13 mouse cellular contexts compared by ENCODE assay signal in genomic region chr11:75280435-75281001, GRCm38 (mm10).
A peak's percentile ranks its signal among the peaks of the same experiment; 100 is the strongest.
DNase-seq lines count a peak whose midpoint lies in the region; ATAC-seq and TF ChIP-seq lines count a peak whose summit lies in the region.
"Had no signal": no experiment of that assay in that cellular context is flagged by ENCODE, and none has a peak within 500 bp of the region (broad histone marks: within the 10 kb centered on the region; RNA-seq: fewer than 3 reads in every experiment).

No protein-coding gene starts in this region.

- no peaks in the 10 kb centered on the region for H3K9me3 ChIP-seq in midbrain, embryonic 10.5 days (replicated peaks)
- H3K9me3 ChIP-seq in midbrain, postnatal 0 days (ENCODE audit: low read length), result no peaks in the 10 kb centered on the region
- H3K9me3 ChIP-seq in hindbrain, embryonic 14.5 days (ENCODE audit: control insufficient read depth, low read length), result no peaks in the 10 kb centered on the region
- H3K9me3 ChIP-seq in midbrain, embryonic 15.5 days, result no peaks in the 10 kb centered on the region
- H3K9me3 ChIP-seq: limb, embryonic 13.5 days had no signal

- H3K27ac ChIP-seq in midbrain, embryonic 10.5 days (replicated peaks), result peak overlapping the region; percentile 81
- H3K27ac ChIP-seq in midbrain, postnatal 0 days (ENCODE audit: low read depth, low read length), result no peak overlapping the region
- H3K27ac ChIP-seq in hindbrain, embryonic 14.5 days, result peak overlapping the region; percentile 63; the same call in 1 of the 2 replicates
- peak overlapping the region; percentile 35 for H3K27ac ChIP-seq in midbrain, embryonic 15.5 days
- H3K27ac ChIP-seq: limb, embryonic 13.5 days had no signal

- H3K27me3 ChIP-seq in midbrain, embryonic 10.5 days (ENCODE audit: low read depth, poor library complexity, severe bottlenecking), result peaks cover 49% of the 10 kb centered on the region
- no peaks in the 10 kb centered on the region for H3K27me3 ChIP-seq in midbrain, postnatal 0 days (ENCODE audit: insufficient read depth, low read length)
- peaks cover 18% of the 10 kb centered on the region; the same call in 1 of the 2 replicates for H3K27me3 ChIP-seq in hindbrain, embryonic 14.5 days (ENCODE audit: control insufficient read depth, insufficient read depth, low read length)
- H3K27me3 ChIP-seq in midbrain, embryonic 15.5 days (replicated peaks), result no peaks in the 10 kb centered on the region

- WGBS in midbrain, embryonic 10.5 days, result 42% methylated on average over 5 of the region's 5 CpGs
- 50% methylated on average over 5 of the region's 5 CpGs for WGBS in midbrain, postnatal 0 days
- WGBS in hindbrain, embryonic 14.5 days, result 37% methylated on average over 5 of the region's 5 CpGs
- 41% methylated on average over 5 of the region's 5 CpGs for WGBS in midbrain, embryonic 15.5 days

- H3K4me1 ChIP-seq in midbrain, embryonic 10.5 days, result peaks cover 65% of the 10 kb centered on the region
- H3K4me1 ChIP-seq in midbrain, postnatal 0 days (ENCODE audit: insufficient read depth, low read length), result peaks cover 24% of the 10 kb centered on the region
- H3K4me1 ChIP-seq in hindbrain, embryonic 14.5 days (replicated peaks; ENCODE audit: control insufficient read depth, insufficient read depth, low read length), result peaks cover 47% of the 10 kb centered on the region
- peaks cover 53% of the 10 kb centered on the region for H3K4me1 ChIP-seq in midbrain, embryonic 15.5 days

- no peak for DNase-seq in frontal cortex, postnatal 10 days (ENCODE audit: low spot score in 2 of 2)
- no peak for DNase-seq in midbrain, embryonic 10.5 days (ENCODE audit: low spot score)
- no peak for DNase-seq in midbrain, postnatal 0 days (ENCODE audit: low spot score)
- no peak for DNase-seq in hindbrain, embryonic 14.5 days (ENCODE audit: low spot score)
- no peak for DNase-seq in right cerebral cortex, postnatal 4 days
- no peak for DNase-seq in spleen, adult 18-20 months
- DNase-seq: adrenal gland, postnatal 25 days; kidney, postnatal 14 days; layer of hippocampus, postnatal 36 days; lung, embryonic 14.5 days had no signal

- no peaks in the 10 kb centered on the region for H3K36me3 ChIP-seq in midbrain, embryonic 10.5 days
- H3K36me3 ChIP-seq in midbrain, postnatal 0 days (ENCODE audit: insufficient read depth, low read length), result no peaks in the 10 kb centered on the region
- H3K36me3 ChIP-seq in hindbrain, embryonic 14.5 days (replicated peaks; ENCODE audit: control insufficient read depth, insufficient read depth), result no peaks in the 10 kb centered on the region
- H3K36me3 ChIP-seq in midbrain, embryonic 15.5 days (replicated peaks), result no peaks in the 10 kb centered on the region
- H3K36me3 ChIP-seq: limb, embryonic 13.5 days had no signal

- H3K4me3 ChIP-seq in midbrain, embryonic 10.5 days, result no peak overlapping the region
- no peak overlapping the region for H3K4me3 ChIP-seq in midbrain, postnatal 0 days (ENCODE audit: low read depth, low read length)
- H3K4me3 ChIP-seq in hindbrain, embryonic 14.5 days (replicated peaks; ENCODE audit: low read length), result no peak overlapping the region
- H3K4me3 ChIP-seq in midbrain, embryonic 15.5 days, result no peak overlapping the region
- H3K4me3 ChIP-seq: limb, embryonic 13.5 days had no signal

- H3K9ac ChIP-seq in midbrain, postnatal 0 days (replicated peaks; ENCODE audit: low read length, poor library complexity, severe bottlenecking), result no peak overlapping the region
- no peak overlapping the region for H3K9ac ChIP-seq in hindbrain, embryonic 14.5 days
- no peak overlapping the region for H3K9ac ChIP-seq in midbrain, embryonic 15.5 days
- H3K9ac ChIP-seq: lung, embryonic 14.5 days had no signal

- TF ChIP-seq CTCF in midbrain, postnatal 0 days (IDR thresholded peaks at IDR 0.05), result no peak

- no peak overlapping the region for H3K4me2 ChIP-seq in midbrain, postnatal 0 days (ENCODE audit: low read depth, low read length, poor library complexity, severe bottlenecking)
- no peak overlapping the region for H3K4me2 ChIP-seq in hindbrain, embryonic 14.5 days (replicated peaks)
- H3K4me2 ChIP-seq in midbrain, embryonic 15.5 days, result no peak overlapping the region
- H3K4me2 ChIP-seq: lung, embryonic 14.5 days had no signal

- peak; percentile 17; the same call in 1 of the 2 replicates for ATAC-seq in frontal cortex, adult (ENCODE audit: low TSS enrichment)
- no peak for ATAC-seq in midbrain, postnatal 0 days (ENCODE audit: low FRiP score)
- no peak for ATAC-seq in hindbrain, embryonic 14.5 days (ENCODE audit: low FRiP score)
- no peak for ATAC-seq in midbrain, embryonic 15.5 days (replicated peaks)
